Mouse (Mus musculus): Measurements from ENCODE around the gene Cd40. TPM values are rescaled to one million over a fixed set of nuclear protein-coding genes. Genes with fewer than 3 reads are reported as not detected.

Gene Cd40
- polyA plus RNA-seq, 1 experiment from 2014 or later, result 0.39 TPM

- in situ Hi-C loops (cut with MboI; ENCODE audit: low pct_unique_long_range_greater_than_20kb), result no loop called here
- ATAC-seq, result peak; percentile 86
Measured at GRCm38 (mm10) chr2:165034131-165035057, 21.0 kb upstream of the Cd40 start, which contains the start of gene Ncoa5. Gene Ncoa5, minus strand, starts transcription at chr2:165034867.

GRCm38 (mm10) chr2:165035058-165035431 is 20.4 kb upstream of the Cd40 start:
- ChIA-PET CTCF (no interaction called here), POLR2A (interaction anchor here (1.5 kb wide), 1 partner anchor 8 kb away, joined by 5 read pairs; no protein-coding TSS in a partner anchor)
- in situ Hi-C loops (cut with MboI; ENCODE audit: low pct_unique_long_range_greater_than_20kb), result no loop called here
- TF ChIP-seq CTCF (IDR thresholded peaks at IDR 0.05), result no peak
- no peak for ATAC-seq
- DNase-seq (ENCODE audit: low read depth, low spot score), result no peak
- H3K27me3 ChIP-seq, result peaks cover 7% of the 10 kb centered on the region

More at GRCm38 (mm10) chr2:165034131-165035057, 21.0 kb upstream of the Cd40 start, which contains the start of gene Ncoa5:
- ChIA-PET POLR2A (interaction anchor here (0.6 to 1.5 kb wide), 3 partner anchors 9 to 66 kb away, joined by 4 to 5 read pairs (median 5); no protein-coding TSS in a partner anchor), CTCF (interaction anchor here (1.1 to 2.1 kb wide), 3 partner anchors 10 to 18 kb away, joined by 3 to 8 read pairs (median 3); no protein-coding TSS in a partner anchor)
- TF ChIP-seq CTCF (IDR thresholded peaks at IDR 0.05), result peak; percentile 39
- peak; percentile 50 for DNase-seq (ENCODE audit: low read depth, low spot score)
- H3K27me3 ChIP-seq, result peaks cover 7% of the 10 kb centered on the region

- H3K27me3 ChIP-seq, result peaks cover 7% of the 10 kb centered on the region
- in situ Hi-C loops (cut with MboI; ENCODE audit: low pct_unique_long_range_greater_than_20kb), result no loop called here
- POLR2A ChIA-PET, result no interaction called here
- DNase-seq (ENCODE audit: low read depth, low spot score) (no peak), ATAC-seq (no peak)
- TF ChIP-seq CTCF (IDR thresholded peaks at IDR 0.05), result no peak
- CTCF ChIA-PET, result no interaction called here
Measured at GRCm38 (mm10) chr2:165037415-165037814, 18.0 kb upstream of the Cd40 start.

GRCm38 (mm10) chr2:165042126-165042525 is 13.3 kb upstream of the Cd40 start:
- CTCF ChIA-PET, result interaction anchor here (1.7 kb wide), 1 partner anchor 10 kb away, joined by 6 read pairs; no protein-coding TSS in a partner anchor
- ATAC-seq (no peak), DNase-seq (ENCODE audit: low read depth, low spot score) (no peak)
- in situ Hi-C loops (cut with MboI; ENCODE audit: low pct_unique_long_range_greater_than_20kb), result no loop called here
- POLR2A ChIA-PET, result no interaction called here
- no peak for TF ChIP-seq CTCF (IDR thresholded peaks at IDR 0.05)
- H3K27me3 ChIP-seq, result peaks cover 18% of the 10 kb centered on the region

- TF ChIP-seq CTCF (IDR thresholded peaks at IDR 0.05), result no peak
- in situ Hi-C loops (cut with MboI; ENCODE audit: low pct_unique_long_range_greater_than_20kb), result no loop called here
- H3K27me3 ChIP-seq, result peaks cover 19% of the 10 kb centered on the region
- POLR2A ChIA-PET, result interaction anchor here (0.7 to 1.6 kb wide), 2 partner anchors 8 to 448 kb away, joined by 3 to 5 read pairs; partner anchors contain the start of gene Ncoa5
- DNase-seq (ENCODE audit: low read depth, low spot score) (no peak), ATAC-seq (no peak)
- CTCF ChIA-PET, result interaction anchor here (1.7 to 1.8 kb wide), 2 partner anchors 10 to 11 kb away, joined by 6 to 8 read pairs; no protein-coding TSS in a partner anchor
Measured at GRCm38 (mm10) chr2:165043090-165043636, 12.3 kb upstream of the Cd40 start.

GRCm38 (mm10) chr2:165043729-165044128 is 11.7 kb upstream of the Cd40 start:
- ChIA-PET POLR2A (interaction anchor here (0.7 to 1.6 kb wide), 2 partner anchors 9 to 20 kb away, joined by 3 to 5 read pairs; partner anchors contain the start of gene Ncoa5), CTCF (interaction anchor here (1.8 kb wide), 1 partner anchor 11 kb away, joined by 8 read pairs; no protein-coding TSS in a partner anchor)
- DNase-seq (ENCODE audit: low read depth, low spot score) (no peak), ATAC-seq (no peak)
- H3K27me3 ChIP-seq, result peaks cover 16% of the 10 kb centered on the region
- in situ Hi-C loops (cut with MboI; ENCODE audit: low pct_unique_long_range_greater_than_20kb), result no loop called here
- TF ChIP-seq CTCF (IDR thresholded peaks at IDR 0.05), result no peak

- ATAC-seq, result no peak
- CTCF ChIA-PET, result no interaction called here
- in situ Hi-C loops (cut with MboI; ENCODE audit: low pct_unique_long_range_greater_than_20kb), result no loop called here
Measured at GRCm38 (mm10) chr2:165049044-165049443, 6.4 kb upstream of the Cd40 start.

GRCm38 (mm10) chr2:165050826-165051548 is 4.4 kb upstream of the Cd40 start:
- TF ChIP-seq CTCF (IDR thresholded peaks at IDR 0.05), result no peak
- ChIA-PET CTCF (no interaction called here), POLR2A (no interaction called here)
- no peak for ATAC-seq
- H3K27me3 ChIP-seq, result peaks cover 20% of the 10 kb centered on the region
- in situ Hi-C loops (cut with MboI; ENCODE audit: low pct_unique_long_range_greater_than_20kb), result no loop called here
- no peak for DNase-seq (ENCODE audit: low read depth, low spot score)

More at GRCm38 (mm10) chr2:165049044-165049443, 6.4 kb upstream of the Cd40 start:
- DNase-seq (ENCODE audit: low read depth, low spot score), result no peak
- H3K27me3 ChIP-seq, result peaks cover 22% of the 10 kb centered on the region
- no peak for TF ChIP-seq CTCF (IDR thresholded peaks at IDR 0.05)
- POLR2A ChIA-PET, result no interaction called here

- ChIA-PET POLR2A (no interaction called here), CTCF (no interaction called here)
- DNase-seq (ENCODE audit: low read depth, low spot score) (no peak), ATAC-seq (no peak)
- peaks cover 21% of the 10 kb centered on the region for H3K27me3 ChIP-seq
- in situ Hi-C loops (cut with MboI; ENCODE audit: low pct_unique_long_range_greater_than_20kb), result no loop called here
- TF ChIP-seq CTCF (IDR thresholded peaks at IDR 0.05), result no peak
Measured at GRCm38 (mm10) chr2:165051566-165051965, 3.9 kb upstream of the Cd40 start.

GRCm38 (mm10) chr2:165055905-165056304 is 478 bp downstream of the Cd40 start:
- TF ChIP-seq CTCF (IDR thresholded peaks at IDR 0.05), result no peak
- no peak for DNase-seq (ENCODE audit: low read depth, low spot score)
- ChIA-PET CTCF (no interaction called here), POLR2A (no interaction called here)
- no peak for ATAC-seq
- H3K27me3 ChIP-seq, result peaks cover 9% of the 10 kb centered on the region
- in situ Hi-C loops (cut with MboI; ENCODE audit: low pct_unique_long_range_greater_than_20kb), result no loop called here

Data from Patski (cell line).